Mouse (Mus musculus) lung, embryonic 15.5 days (tissue): ENCODE results near the gene Mpig6b. TPM values are rescaled to one million over a fixed set of nuclear protein-coding genes. Genes with fewer than 3 reads are reported as not detected.

Source experiments
- ATAC-seq: fragments of 200-750 bp; cut with Nextera tagmentation; 2 replicates; pipeline ENCODE4 v1.8.0; 2017; ENCODE audit warnings: moderate number of reproducible peaks, borderline replicate concordance; ENCODE audit not compliant: low FRiP score, low TSS enrichment; ENCODE audit errors: extremely low read depth
- H3K27ac ChIP-seq: fragments of 300-500 bp; sonication (generic); 2 replicates; pipeline ENCODE4 v1.5.1; 2015; ENCODE audit warnings: moderate library complexity, mild to moderate bottlenecking, inconsistent platforms
- H3K27me3 ChIP-seq: fragments of 300-500 bp; sonication (generic); 2 replicates; pipeline ENCODE4 v1.6.1; 2015; ENCODE audit warnings: inconsistent platforms
- H3K36me3 ChIP-seq: fragments of 300-500 bp; sonication (generic); 2 replicates; pipeline ENCODE4 v1.6.1; 2015; ENCODE audit warnings: inconsistent platforms
- H3K4me1 ChIP-seq: fragments of 300-500 bp; sonication (generic); 2 replicates; pipeline ENCODE4 v1.6.1; 2015; ENCODE audit warnings: inconsistent platforms
- H3K4me2 ChIP-seq: fragments of 300-500 bp; sonication (generic); 2 replicates; pipeline ENCODE4 v1.6.1; 2015; ENCODE audit warnings: inconsistent platforms, mild to moderate bottlenecking, moderate library complexity
- H3K4me3 ChIP-seq: fragments of 300-500 bp; sonication (generic); 2 replicates; pipeline ENCODE4 v1.5.1; 2015; ENCODE audit warnings: mild to moderate bottlenecking, inconsistent platforms
- H3K9ac ChIP-seq: fragments of 300-500 bp; sonication (generic); 2 replicates; pipeline ENCODE4 v1.6.1; 2015; ENCODE audit warnings: inconsistent platforms
- H3K9me3 ChIP-seq: fragments of 300-500 bp; sonication (generic); 2 replicates; pipeline ENCODE4 v1.6.1; 2016; ENCODE audit warnings: inconsistent platforms
- WGBS: fragments of 180-500 bp; shearing (Covaris S2); methylation state at CpG from one replicate; pipeline ENCODE4 v1.1.7; 2015; 5-methylcytosine and 5-hydroxymethylcytosine counted together
- polyA plus RNA-seq: library from polyadenylated mRNA; unstranded; fragments of >200 nt; fragmentation: Nextera tagmentation; extraction: Ambion mirVana; gene quantifications from 2 replicates; pipeline ENCODE4 v1.2.1, GENCODE M21; 2015

The Mpig6b gene
- polyA plus RNA-seq, 1 experiment from 2014 or later, result 0.93 TPM

- no peak for ATAC-seq
- peak overlapping the region; percentile 71 for H3K4me3 ChIP-seq
- no peaks in the 10 kb centered on the region for H3K27me3 ChIP-seq
- peak overlapping the region; percentile 78 for H3K9ac ChIP-seq
- H3K4me2 ChIP-seq, result peak overlapping the region; percentile 94
- H3K36me3 ChIP-seq, result peaks cover 47% of the 10 kb centered on the region
- peak overlapping the region; percentile 99 for H3K27ac ChIP-seq
- 66% methylated on average over 12 of the region's 12 CpGs for WGBS
- no peaks in the 10 kb centered on the region for H3K9me3 ChIP-seq
- H3K4me1 ChIP-seq, result peaks cover 40% of the 10 kb centered on the region
These were observed 13.6 kb downstream of the Mpig6b start for GRCm38 (mm10) chr17:35052271-35052798.

DNA sequence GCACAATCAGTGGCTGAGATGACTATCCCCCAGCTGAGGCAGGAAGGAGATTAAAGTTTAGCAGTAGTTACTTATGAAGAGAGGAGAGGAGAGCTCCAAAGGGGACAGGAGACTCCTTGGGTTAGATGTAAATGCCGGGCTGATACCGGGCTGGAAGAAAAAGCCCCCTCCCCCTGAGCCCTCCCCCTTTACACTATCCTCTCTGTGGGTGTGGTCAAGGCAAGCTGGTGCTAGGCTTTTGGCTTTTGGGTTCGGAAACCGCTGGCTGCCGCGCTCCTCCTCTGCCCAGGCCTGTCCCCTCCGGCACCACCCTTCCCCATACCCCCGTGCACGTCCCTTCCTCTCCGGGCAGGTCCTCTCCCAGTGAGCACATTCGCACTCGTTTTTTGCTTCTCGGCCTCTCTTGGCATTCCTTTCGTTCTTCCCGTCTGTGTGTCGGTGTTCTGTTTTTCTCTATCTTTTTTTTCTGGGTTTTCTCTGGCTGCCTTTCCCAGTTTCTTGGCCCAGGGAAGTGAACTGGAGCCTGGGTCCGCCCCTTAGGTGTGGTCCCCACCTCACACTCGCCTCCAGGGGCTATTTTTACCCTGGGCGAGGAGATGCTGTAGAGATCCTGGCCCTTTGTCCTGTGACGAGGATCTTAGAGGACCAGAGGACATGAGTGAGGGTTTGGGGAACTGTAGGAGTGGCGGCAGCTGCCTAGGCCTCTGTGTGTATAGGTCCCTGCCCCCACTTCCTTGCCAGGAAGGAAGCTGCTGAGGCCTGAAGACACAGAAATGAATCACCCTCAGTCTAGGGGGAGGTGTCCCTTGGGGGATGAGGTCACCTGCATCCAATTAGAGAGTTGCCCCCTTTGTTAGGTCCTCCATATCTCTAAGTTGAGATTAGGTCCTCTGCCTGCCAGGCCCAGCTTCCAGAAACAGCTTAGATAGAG is 14.6 kb downstream of the Mpig6b start:
- Histone ChIP-seq H3K4me2 (peak overlapping the region; percentile 94), H3K27me3 (no peaks in the 10 kb centered on the region), H3K27ac (peak overlapping the region; percentile 99), H3K4me1 (peaks cover 45% of the 10 kb centered on the region), H3K9ac (peak overlapping the region; percentile 78), H3K36me3 (peaks cover 40% of the 10 kb centered on the region), H3K9me3 (no peaks in the 10 kb centered on the region), H3K4me3 (peak overlapping the region; percentile 71)
- ATAC-seq, result peak; percentile 69
- 2% methylated on average over 21 of the region's 21 CpGs for WGBS

DNA sequence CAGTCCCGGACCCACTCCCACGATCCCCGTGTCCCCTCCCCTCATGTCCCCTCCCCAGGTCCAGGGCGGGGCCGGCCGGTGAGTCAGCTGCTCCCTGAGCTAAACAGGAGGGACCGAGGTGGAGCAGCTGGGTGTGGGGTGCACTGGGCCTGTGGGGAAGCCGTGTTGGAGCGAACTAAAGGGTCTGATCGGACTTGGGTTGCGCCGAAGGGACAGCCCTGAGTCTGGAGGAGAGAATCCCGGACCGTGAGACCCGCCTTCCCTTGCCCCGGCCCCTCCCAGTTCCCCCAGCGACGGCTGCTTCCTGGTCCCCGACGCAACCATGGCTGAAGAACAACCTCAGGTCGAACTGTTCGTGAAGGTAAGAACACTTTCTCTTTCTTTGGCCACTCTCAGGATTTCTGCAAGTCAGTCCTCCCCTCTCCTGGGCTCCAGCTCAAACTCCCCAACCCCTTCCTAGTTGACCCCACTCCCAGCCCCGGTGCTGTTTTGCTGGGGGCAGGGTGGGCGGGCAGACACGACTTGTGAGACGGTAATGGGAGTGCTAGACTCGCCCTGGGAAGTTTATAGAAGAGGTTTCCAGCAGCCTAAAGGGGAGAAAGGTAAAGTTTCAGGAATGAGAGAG is 15.7 kb downstream of the Mpig6b start:
- Histone ChIP-seq H3K9me3 (no peaks in the 10 kb centered on the region), H3K27ac (peak overlapping the region; percentile 99), H3K4me2 (peak overlapping the region; percentile 94), H3K9ac (peak overlapping the region; percentile 95), H3K4me1 (peaks cover 53% of the 10 kb centered on the region), H3K4me3 (peak overlapping the region; percentile 71), H3K36me3 (peaks cover 28% of the 10 kb centered on the region), H3K27me3 (no peaks in the 10 kb centered on the region)
- ATAC-seq, result peak; percentile 16; the same call in 1 of the 2 replicates
- WGBS, result under 1% methylated on average over 26 of the region's 27 CpGs

DNA sequence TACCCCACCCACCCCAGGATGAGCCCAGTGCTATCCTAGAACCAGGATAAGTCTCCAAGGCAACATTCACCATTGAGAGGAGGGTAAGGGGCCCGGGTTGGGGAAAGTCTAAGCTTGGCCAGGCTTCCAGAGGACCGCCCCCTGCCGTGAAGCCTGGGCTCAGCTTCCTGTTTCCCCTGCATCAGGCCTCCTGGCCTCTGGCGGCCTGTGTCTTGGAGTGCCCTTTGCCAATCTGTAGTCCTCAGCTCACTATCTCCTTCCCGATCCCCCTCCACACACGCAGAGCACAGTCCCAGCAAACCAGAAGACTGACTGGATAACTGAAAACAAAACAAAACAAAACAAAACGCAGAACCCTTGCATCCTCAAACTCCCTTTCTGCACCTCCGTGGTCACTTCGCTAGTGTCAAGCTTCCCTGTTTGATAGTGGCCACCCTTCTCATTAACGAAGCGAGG is 16.4 kb downstream of the Mpig6b start, which contains the start of gene Clic1:
TSS of gene Clic1 (plus strand) at position 406 of the 456 bp plus-strand sequence.
- Histone ChIP-seq H3K4me3 (peak within 1 kb of the TSS; percentile 71), H3K4me1 (peaks cover 59% of the 10 kb centered on the region), H3K9ac (peak within 1 kb of the TSS; percentile 95), H3K4me2 (peak within 1 kb of the TSS; percentile 94), H3K27ac (peak within 1 kb of the TSS; percentile 99), H3K9me3 (no peaks in the 10 kb centered on the region), H3K27me3 (no peaks in the 10 kb centered on the region), H3K36me3 (peaks cover 23% of the 10 kb centered on the region)
- peak; percentile 32 for ATAC-seq
- 1% methylated on average over 11 of the region's 11 CpGs for WGBS

DNA sequence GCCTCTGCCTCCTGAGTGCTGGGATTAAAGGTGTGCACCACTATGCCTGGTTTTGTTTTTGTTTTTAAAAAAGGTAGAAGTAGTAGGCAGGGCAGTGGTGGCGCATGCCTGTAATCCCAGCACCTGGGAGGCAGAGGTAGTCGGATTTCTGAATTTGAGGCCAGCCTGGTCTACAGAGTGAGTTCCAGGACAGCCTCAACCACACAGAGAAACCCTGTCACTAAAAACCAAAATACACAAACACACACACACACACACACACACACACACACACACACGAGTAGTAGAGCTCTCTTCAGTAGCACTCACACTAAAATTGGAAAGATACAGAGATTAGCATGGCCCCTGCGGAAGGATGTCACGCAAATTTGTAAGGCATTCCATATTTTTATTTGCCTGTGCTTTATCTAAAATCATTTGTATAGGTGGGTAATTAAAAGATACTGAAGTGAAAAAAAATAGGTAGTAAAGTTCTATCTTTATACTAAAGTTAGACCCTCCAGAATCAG is 17.0 kb downstream of the Mpig6b start:
- Histone ChIP-seq H3K4me3 (peak overlapping the region; percentile 71; the same call in 1 of the 2 replicates), H3K4me1 (peaks cover 59% of the 10 kb centered on the region), H3K27me3 (no peaks in the 10 kb centered on the region), H3K9me3 (no peaks in the 10 kb centered on the region), H3K36me3 (peaks cover 18% of the 10 kb centered on the region), H3K27ac (peak overlapping the region; percentile 99), H3K4me2 (peak overlapping the region; percentile 94), H3K9ac (no peak overlapping the region)
- no peak for ATAC-seq
- WGBS, result 71% methylated on average over 5 of the region's 5 CpGs

- H3K27me3 ChIP-seq, result no peaks in the 10 kb centered on the region
- peaks cover 64% of the 10 kb centered on the region for H3K4me1 ChIP-seq
- H3K4me3 ChIP-seq, result no peak overlapping the region
- no peaks in the 10 kb centered on the region for H3K9me3 ChIP-seq
- WGBS, result 22% methylated on average over 11 of the region's 11 CpGs
- peak overlapping the region; percentile 94 for H3K4me2 ChIP-seq
- H3K27ac ChIP-seq, result peak overlapping the region; percentile 99
- peaks cover 12% of the 10 kb centered on the region for H3K36me3 ChIP-seq
- H3K9ac ChIP-seq, result no peak overlapping the region
- no peak for ATAC-seq
These were observed 17.6 kb downstream of the Mpig6b start for GRCm38 (mm10) chr17:35048149-35048931.

DNA sequence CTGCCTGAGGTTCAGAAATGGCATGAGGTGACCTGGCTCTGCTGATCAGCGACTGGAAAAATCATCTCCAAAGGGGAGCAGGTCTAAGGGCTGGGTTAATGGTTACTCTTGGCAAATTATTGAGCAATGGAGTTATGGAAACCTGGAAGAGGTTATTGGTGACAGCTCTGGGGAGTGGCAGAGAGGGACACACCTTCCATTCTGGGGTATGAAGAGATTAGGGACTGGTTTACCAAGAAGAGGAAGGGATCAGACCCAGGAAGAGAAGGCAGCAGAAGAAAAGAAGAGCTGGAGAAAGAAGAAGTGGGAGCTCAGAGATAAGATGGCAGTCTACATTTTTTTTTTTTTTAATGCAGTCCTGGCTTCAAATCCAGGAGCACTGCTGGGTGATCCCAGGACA is 18.3 kb downstream of the Mpig6b start:
- Histone ChIP-seq H3K9ac (no peak overlapping the region), H3K4me1 (peaks cover 60% of the 10 kb centered on the region)

GRCm38 (mm10) chr17:35046681-35047455 is 19.1 kb downstream of the Mpig6b start, which contains the start of gene Msh5:
Msh5 (minus strand) TSS chr17:35046745.
- peak within 1 kb of the TSS; percentile 84 for H3K4me2 ChIP-seq
- H3K9ac ChIP-seq, result peak within 1 kb of the TSS; percentile 68
- WGBS, result 1% methylated on average over 32 of the region's 33 CpGs
- H3K27ac ChIP-seq, result peak within 1 kb of the TSS; percentile 99
- H3K9me3 ChIP-seq, result no peaks in the 10 kb centered on the region
- peak within 1 kb of the TSS; percentile 46 for H3K4me3 ChIP-seq
- ATAC-seq, result peak; percentile 93
- H3K27me3 ChIP-seq, result no peaks in the 10 kb centered on the region
- H3K4me1 ChIP-seq, result peaks cover 52% of the 10 kb centered on the region
- no peaks in the 10 kb centered on the region for H3K36me3 ChIP-seq

More for the DNA sequence above, 18.3 kb downstream of the Mpig6b start:
- 51% methylated on average over 1 of the region's 1 CpGs for WGBS
- Histone ChIP-seq H3K27me3 (no peaks in the 10 kb centered on the region), H3K9me3 (no peaks in the 10 kb centered on the region), H3K36me3 (peaks cover 5% of the 10 kb centered on the region), H3K27ac (peak overlapping the region; percentile 99), H3K4me2 (peak overlapping the region; percentile 28), H3K4me3 (no peak overlapping the region)
- no peak for ATAC-seq

- Histone ChIP-seq H3K27ac (peak overlapping the region; percentile 89), H3K4me3 (peak overlapping the region; percentile 46), H3K4me1 (peaks cover 50% of the 10 kb centered on the region), H3K27me3 (no peaks in the 10 kb centered on the region), H3K36me3 (no peaks in the 10 kb centered on the region), H3K9ac (peak overlapping the region; percentile 68), H3K4me2 (peak overlapping the region; percentile 84), H3K9me3 (no peaks in the 10 kb centered on the region)
- ATAC-seq, result peak; percentile 74
- 3% methylated on average over 40 of the region's 48 CpGs for WGBS
These were observed 19.9 kb downstream of the Mpig6b start for GRCm38 (mm10) chr17:35045807-35046680.
